Mouse (Mus musculus) megakaryocyte, adult 5-6 weeks (primary cell): ENCODE data around the gene Fam120a. TPM values are rescaled to one million over a fixed set of nuclear protein-coding genes. Genes with fewer than 3 reads are reported as not detected.

Experiments used
- ATAC-seq: 2 replicates; pipeline ENCODE4 v1.8.0; 2016; ENCODE audit warnings: mild to moderate bottlenecking, inconsistent platforms; ENCODE audit not compliant: poor library complexity, severe bottlenecking
- total RNA-seq, 2 experiments: library from RNA; stranded (forward) in 1 of 2; stranded (reverse) in 1 of 2; fragments of 153-499, 151-499 nt in 1 of 2; fragments of 221-1000, 200-1000 nt in 1 of 2; gene quantifications; 2 replicates each; pipeline versions ENCODE4 v1.2.3 to v1.2.4; 2015 to 2017

Gene Fam120a
- total RNA-seq, 2 experiments from 2014 or later = 118 to 191 TPM

- no peak for ATAC-seq
These were observed 47.9 kb downstream of the Fam120a start for GRCm38 (mm10) chr13:48919756-48920415.

- no peak for ATAC-seq
These were observed 50.7 kb downstream of the Fam120a start for GRCm38 (mm10) chr13:48917113-48917599.

GRCm38 (mm10) chr13:48913680-48914079, 54.1 kb downstream of the Fam120a start:
- ATAC-seq = no peak

- no peak for ATAC-seq
These were observed 54.7 kb downstream of the Fam120a start for GRCm38 (mm10) chr13:48913141-48913540.

GRCm38 (mm10) chr13:48911426-48911825, 56.4 kb downstream of the Fam120a start:
- no peak for ATAC-seq

- no peak for ATAC-seq
These were observed 62.4 kb downstream of the Fam120a start for GRCm38 (mm10) chr13:48905458-48905857.

- no peak for ATAC-seq
These were observed 72.4 kb downstream of the Fam120a start for GRCm38 (mm10) chr13:48895376-48895775.

GRCm38 (mm10) chr13:48890260-48890960, 77.4 kb downstream of the Fam120a start:
- ATAC-seq = no peak

GRCm38 (mm10) chr13:48878534-48878933, 89.3 kb downstream of the Fam120a start:
- ATAC-seq = peak; percentile 99

- no peak for ATAC-seq
These were observed 90.0 kb downstream of the Fam120a start for GRCm38 (mm10) chr13:48877805-48878204.

GRCm38 (mm10) chr13:48872726-48873125, 95.1 kb downstream of the Fam120a start:
- no peak for ATAC-seq

GRCm38 (mm10) chr13:48871887-48872606, 95.8 kb downstream of the Fam120a start:
- ATAC-seq = peak; percentile 60

- peak; percentile 10; the same call in 1 of the 2 replicates for ATAC-seq
These were observed 96.8 kb downstream of the Fam120a start, which contains the start of gene Phf2 for GRCm38 (mm10) chr13:48870771-48871731. TSS of gene Phf2 (minus strand) at chr13:48871119.

- ATAC-seq = peak; percentile 55
These were observed 97.7 kb downstream of the Fam120a start for GRCm38 (mm10) chr13:48869950-48870770.

- ATAC-seq = no peak
These were observed 98.2 kb downstream of the Fam120a start for GRCm38 (mm10) chr13:48869600-48869949.

GRCm38 (mm10) chr13:48869088-48869487, 98.7 kb downstream of the Fam120a start:
- no peak for ATAC-seq

- no peak for ATAC-seq
These were observed 103.0 kb downstream of the Fam120a start for GRCm38 (mm10) chr13:48864673-48865356.

GRCm38 (mm10) chr13:48863556-48863955, 104.3 kb downstream of the Fam120a start:
- ATAC-seq = peak; percentile 31; the same call in 1 of the 2 replicates

- ATAC-seq = peak; percentile 66
These were observed 105.9 kb downstream of the Fam120a start for GRCm38 (mm10) chr13:48861913-48862312.
